Mouse (Mus musculus) forebrain, embryonic 11.5 days (tissue): Measurements from ENCODE around the gene Brf1. TPM values are rescaled to one million over a fixed set of nuclear protein-coding genes. Genes with fewer than 3 reads are reported as not detected.
A peak's percentile ranks its signal among the peaks of the same experiment; 100 is the strongest.

Experiments used
- ATAC-seq: fragments of 200-750 bp; cut with Nextera tagmentation; replicated peaks from 2 replicates; pipeline ENCODE4 v1.8.0; 2017; ENCODE audit warnings: moderate TSS enrichment; ENCODE audit not compliant: low FRiP score
- DNase-seq: peaks from one replicate; pipeline ENCODE4 v3.0.0-alpha.2; 2017; ENCODE audit warnings: low spot score
- H3K27ac ChIP-seq: fragments of 300-500 bp; sonication (generic); 2 replicates; pipeline ENCODE4 v1.5.1; 2014; ENCODE audit warnings: low read depth, low read length
- H3K27me3 ChIP-seq: fragments of 300-500 bp; sonication (generic); 2 replicates; pipeline ENCODE4 v1.6.1; 2014; ENCODE audit warnings: mild to moderate bottlenecking, low read length, mixed read lengths; ENCODE audit not compliant: control insufficient read depth, insufficient read depth
- H3K36me3 ChIP-seq: fragments of 300-500 bp; sonication (generic); 2 replicates; pipeline ENCODE4 v1.6.1; 2014; ENCODE audit warnings: mild to moderate bottlenecking, low read length, moderate library complexity, mixed read lengths; ENCODE audit not compliant: control insufficient read depth, insufficient read depth
- H3K4me1 ChIP-seq: fragments of 300-500 bp; sonication (generic); replicated peaks from 2 replicates; pipeline ENCODE4 v1.6.1; 2014; ENCODE audit warnings: low read length, mixed read lengths; ENCODE audit not compliant: control insufficient read depth, insufficient read depth
- H3K4me2 ChIP-seq: fragments of 300-500 bp; sonication (generic); 2 replicates; pipeline ENCODE4 v1.6.1; 2014; ENCODE audit warnings: low read depth, mild to moderate bottlenecking, low read length, moderate library complexity, mixed read lengths; ENCODE audit not compliant: severe bottlenecking
- H3K4me3 ChIP-seq: fragments of 300-500 bp; sonication (generic); 2 replicates; pipeline ENCODE4 v1.5.1; 2014; ENCODE audit warnings: low read depth, low read length
- H3K9ac ChIP-seq: fragments of 300-500 bp; sonication (generic); 2 replicates; pipeline ENCODE4 v1.6.1; 2014; ENCODE audit warnings: low read length
- H3K9me3 ChIP-seq: fragments of 300-500 bp; sonication (generic); 2 replicates; pipeline ENCODE4 v1.6.1; 2016; ENCODE audit warnings: low read length, mixed read lengths; ENCODE audit not compliant: control insufficient read depth
- WGBS: fragments of 180-500 bp; shearing (Covaris S2); extraction: QIAGEN DNeasy Blood & Tissue Kit; methylation state at CpG from one replicate; pipeline ENCODE4 v1.1.7; 2014; 5-methylcytosine and 5-hydroxymethylcytosine counted together
- polyA plus RNA-seq: library from polyadenylated mRNA; unstranded; fragments of >200 nt; fragmentation: Nextera tagmentation; extraction: Ambion mirVana; gene quantifications from 2 replicates; pipeline ENCODE4 v1.2.1, GENCODE M21; 2014

Gene Brf1
- polyA plus RNA-seq, 1 experiment from 2014 or later, result 67.3 TPM

DNA sequence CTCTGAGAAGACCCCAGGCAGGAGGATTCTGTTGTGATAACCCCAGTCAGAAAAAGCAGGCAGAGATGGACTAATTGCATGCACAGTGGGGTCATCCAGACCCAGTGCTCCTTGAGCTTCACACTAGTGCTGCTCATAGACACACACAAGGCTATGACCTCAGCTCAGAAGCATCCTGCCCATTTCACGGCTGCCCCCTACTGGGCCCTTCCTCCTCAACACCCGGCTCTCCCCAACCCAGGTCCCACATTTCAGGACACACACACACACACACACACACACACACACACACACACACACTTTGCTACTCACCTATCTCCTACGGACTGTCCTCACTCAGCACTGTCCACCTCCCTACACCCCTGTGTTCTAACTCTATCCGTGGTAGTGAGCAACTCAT is 42.2 kb downstream of the Brf1 start:
- no peak overlapping the region for H3K9ac ChIP-seq
- H3K4me2 ChIP-seq, result no peak overlapping the region
- DNase-seq (peak; percentile 72), ATAC-seq (0 out of 2 replicates have a peak, but pooled peaks have one; percentile 35)
- no peak overlapping the region for H3K4me3 ChIP-seq
- H3K9me3 ChIP-seq, result no peaks in the 10 kb centered on the region
- H3K36me3 ChIP-seq, result peaks cover 11% of the 10 kb centered on the region; the same call in 1 of the 2 replicates
- H3K4me1 ChIP-seq, result no peaks in the 10 kb centered on the region
- H3K27ac ChIP-seq, result no peak overlapping the region
- H3K27me3 ChIP-seq, result no peaks in the 10 kb centered on the region
- WGBS, result 41% methylated on average over 4 of the region's 4 CpGs

DNA sequence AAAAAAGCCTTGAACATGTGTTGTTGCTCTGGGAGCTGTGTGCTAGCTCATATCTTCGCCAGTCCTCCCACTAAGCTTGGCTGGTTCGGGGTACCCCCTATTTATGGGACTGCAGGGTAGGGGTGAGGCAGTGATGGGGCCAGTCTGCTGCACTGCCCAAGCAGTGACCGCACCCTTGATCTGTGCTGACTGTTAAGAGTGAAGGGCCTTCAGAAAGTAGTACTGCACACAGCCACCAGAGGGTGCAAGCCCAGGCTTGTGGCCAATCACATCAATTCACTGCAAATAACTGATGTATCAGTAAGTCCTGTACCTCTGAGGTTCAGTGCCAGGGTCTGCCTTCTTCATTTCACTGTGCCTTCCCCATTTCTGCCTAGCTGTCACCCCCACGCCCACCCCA is 44.7 kb downstream of the Brf1 start:
- DNase-seq (peak; percentile 81), ATAC-seq (peak; percentile 53)
- H3K36me3 ChIP-seq, result peaks cover 5% of the 10 kb centered on the region; the same call in 1 of the 2 replicates
- WGBS, result 30% methylated on average over 4 of the region's 4 CpGs
- H3K9ac ChIP-seq, result no peak overlapping the region
- peaks cover 7% of the 10 kb centered on the region for H3K4me1 ChIP-seq
- H3K9me3 ChIP-seq, result no peaks in the 10 kb centered on the region
- H3K27ac ChIP-seq, result no peak overlapping the region
- no peak overlapping the region for H3K4me2 ChIP-seq
- H3K4me3 ChIP-seq, result no peak overlapping the region
- no peaks in the 10 kb centered on the region for H3K27me3 ChIP-seq

GRCm38 (mm10) chr12:112952926-112953565 is 47.5 kb downstream of the Brf1 start:
- Histone ChIP-seq H3K36me3 (no peaks in the 10 kb centered on the region), H3K9ac (no peak overlapping the region), H3K4me1 (peaks cover 14% of the 10 kb centered on the region), H3K4me3 (no peak overlapping the region), H3K4me2 (no peak overlapping the region), H3K9me3 (no peaks in the 10 kb centered on the region), H3K27me3 (no peaks in the 10 kb centered on the region), H3K27ac (no peak overlapping the region)
- DNase-seq (no peak), ATAC-seq (no peak)
- 72% methylated on average over 3 of the region's 3 CpGs for WGBS

DNA sequence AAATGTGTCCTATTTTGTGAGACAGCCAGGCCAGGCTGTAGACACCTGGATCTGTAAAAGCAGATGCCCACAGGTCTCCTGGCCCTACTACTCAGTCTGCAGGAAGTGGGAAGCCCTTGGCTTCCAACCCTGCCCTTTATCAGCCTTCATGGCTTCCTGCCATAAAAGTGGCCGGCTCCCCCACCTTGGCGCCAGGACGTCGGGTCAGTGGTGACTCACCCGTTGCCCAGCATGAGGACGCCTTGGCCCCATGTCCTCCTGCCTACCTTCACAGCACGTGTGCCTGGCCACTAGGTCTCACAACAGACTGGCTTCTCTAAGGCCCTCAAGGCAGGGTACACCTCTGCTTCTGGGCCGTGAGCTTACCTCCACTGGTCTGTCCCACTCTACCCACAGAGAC is 48.1 kb downstream of the Brf1 start:
- no peak overlapping the region for H3K4me2 ChIP-seq
- no peak overlapping the region for H3K27ac ChIP-seq
- H3K9ac ChIP-seq, result no peak overlapping the region
- H3K4me3 ChIP-seq, result no peak overlapping the region
- H3K9me3 ChIP-seq, result no peaks in the 10 kb centered on the region
- DNase-seq (no peak), ATAC-seq (no peak)
- H3K4me1 ChIP-seq, result peaks cover 14% of the 10 kb centered on the region
- no peaks in the 10 kb centered on the region for H3K36me3 ChIP-seq
- H3K27me3 ChIP-seq, result no peaks in the 10 kb centered on the region
- 84% methylated on average over 8 of the region's 8 CpGs for WGBS

GRCm38 (mm10) chr12:112951150-112951842 is 49.2 kb downstream of the Brf1 start:
- ATAC-seq, result no peak
- no peak for DNase-seq
- Histone ChIP-seq H3K36me3 (no peaks in the 10 kb centered on the region), H3K4me1 (peaks cover 14% of the 10 kb centered on the region), H3K4me3 (no peak overlapping the region), H3K4me2 (no peak overlapping the region), H3K27ac (peak overlapping the region; percentile 37), H3K27me3 (no peaks in the 10 kb centered on the region), H3K9ac (peak overlapping the region; percentile 89), H3K9me3 (no peaks in the 10 kb centered on the region)
- WGBS, result 40% methylated on average over 7 of the region's 7 CpGs

GRCm38 (mm10) chr12:112950761-112951129 is 49.8 kb downstream of the Brf1 start:
- peak; percentile 42 for ATAC-seq
- peak overlapping the region; percentile 89 for H3K9ac ChIP-seq
- H3K4me3 ChIP-seq, result peak overlapping the region; percentile 58
- no peaks in the 10 kb centered on the region for H3K27me3 ChIP-seq
- 12% methylated on average over 6 of the region's 6 CpGs for WGBS
- H3K27ac ChIP-seq, result peak overlapping the region; percentile 37
- DNase-seq, result no peak
- peaks cover 14% of the 10 kb centered on the region for H3K4me1 ChIP-seq
- H3K4me2 ChIP-seq, result peak overlapping the region; percentile 94
- H3K9me3 ChIP-seq, result no peaks in the 10 kb centered on the region
- H3K36me3 ChIP-seq, result no peaks in the 10 kb centered on the region

- DNase-seq (peak; percentile 95), ATAC-seq (peak; percentile 87)
These were observed 50.3 kb downstream of the Brf1 start for GRCm38 (mm10) chr12:112950040-112950760.

GRCm38 (mm10) chr12:112947307-112947706 is 53.2 kb downstream of the Brf1 start:
- Histone ChIP-seq H3K9me3 (no peaks in the 10 kb centered on the region), H3K4me2 (no peak overlapping the region), H3K36me3 (no peaks in the 10 kb centered on the region), H3K9ac (no peak overlapping the region), H3K27me3 (no peaks in the 10 kb centered on the region), H3K4me3 (no peak overlapping the region), H3K27ac (no peak overlapping the region), H3K4me1 (peaks cover 14% of the 10 kb centered on the region)
- WGBS, result 25% methylated on average over 4 of the region's 4 CpGs
- DNase-seq, result no peak
- ATAC-seq, result no peak

More at GRCm38 (mm10) chr12:112950040-112950760, 50.3 kb downstream of the Brf1 start:
- Histone ChIP-seq H3K27ac (peak overlapping the region; percentile 77), H3K36me3 (no peaks in the 10 kb centered on the region), H3K9ac (peak overlapping the region; percentile 89), H3K4me1 (peaks cover 14% of the 10 kb centered on the region), H3K4me3 (peak overlapping the region; percentile 58), H3K27me3 (no peaks in the 10 kb centered on the region), H3K4me2 (peak overlapping the region; percentile 94), H3K9me3 (no peaks in the 10 kb centered on the region)
- under 1% methylated on average over 46 of the region's 58 CpGs for WGBS
